ENCODE assay signal across 24 mouse cellular contexts in genomic region chr5:122399871-122400270, GRCm38 (mm10). TPM values are rescaled to one million over a fixed set of nuclear protein-coding genes. Genes with fewer than 3 reads are reported as not detected.
A peak's percentile ranks its signal among the peaks of the same experiment; 100 is the strongest.
DNase-seq lines count a peak whose midpoint lies in the region; ATAC-seq and TF ChIP-seq lines count a peak whose summit lies in the region.
"Had no signal": no experiment of that assay in that cellular context is flagged by ENCODE, and none has a peak within 500 bp of the region (broad histone marks: within the 10 kb centered on the region; RNA-seq: fewer than 3 reads in every experiment).

No protein-coding gene starts in this region.

- peaks cover 6 to 20% of the 10 kb centered on the region in 2 experiments; a peak in 3 of 4 replicates for H3K4me1 ChIP-seq in heart, embryonic 14.5 days (ENCODE audit: control insufficient read depth in 2 of 2, insufficient read depth in 2 of 2, low read length in 2 of 2)
- H3K4me1 ChIP-seq in heart, embryonic 12.5 days (replicated peaks) = peaks cover 31% of the 10 kb centered on the region
- H3K4me1 ChIP-seq in small intestine, adult 2 months (ENCODE audit: control insufficient read depth, insufficient read depth, insufficient read length, low read length) = peaks cover 2% of the 10 kb centered on the region
- H3K4me1 ChIP-seq: limb, embryonic 10.5 days; limb, embryonic 15.5 days had no signal

- no peak for TF ChIP-seq CTCF in gastrocnemius, adult 2 months (IDR thresholded peaks at IDR 0.05)
- TF ChIP-seq CTCF in left cerebral cortex, adult 2 months (IDR thresholded peaks at IDR 0.05) = no peak
- TF ChIP-seq CTCF in small intestine, adult 2 months (IDR thresholded peaks at IDR 0.05; ENCODE audit: extremely low read depth, insufficient read length, insufficient replicate concordance, low read depth, low read length) = no peak

- peaks cover 61% of the 10 kb centered on the region for H3K36me3 ChIP-seq in heart, embryonic 14.5 days (ENCODE audit: control insufficient read depth, insufficient read depth, low read length)
- H3K36me3 ChIP-seq in heart, embryonic 12.5 days = peaks cover 73% of the 10 kb centered on the region
- H3K36me3 ChIP-seq in small intestine, adult 2 months (ENCODE audit: control insufficient read depth, insufficient read depth, low read length) = peaks cover 66% of the 10 kb centered on the region

- DNase-seq in gastrocnemius, adult 2 months = no peak
- DNase-seq in gastrocnemius, postnatal 36 days = no peak
- no peak for DNase-seq in left cerebral cortex, adult 2 months (ENCODE audit: extremely low spot score in 1 of 2, low spot score in 2 of 2)
- no peak for DNase-seq in left cerebral cortex, postnatal 4 days
- DNase-seq: cerebellum, adult 11-12 months; cerebellum, postnatal 10 days; gastrocnemius, postnatal 10 days; thymus, postnatal 14 days had no signal

- no peak for TF ChIP-seq POLR2A in small intestine, adult 2 months (IDR thresholded peaks at IDR 0.05; ENCODE audit: low read depth, low read length)

- H3K9ac ChIP-seq in heart, embryonic 14.5 days (ENCODE audit: low read length) = no peak overlapping the region
- no peak overlapping the region for H3K9ac ChIP-seq in heart, embryonic 12.5 days
- H3K9ac ChIP-seq: hindbrain, embryonic 14.5 days; limb, embryonic 15.5 days; liver, embryonic 14.5 days; lung, embryonic 14.5 days had no signal

- intact Hi-C loops in gastrocnemius, adult 2 months (cut with DNase I) = no loop called here
- intact Hi-C loops in gastrocnemius, postnatal 36 days (cut with DNase I) = loop anchor here (5.0 kb wide), 1 partner anchor 327 kb away; no protein-coding TSS in a partner anchor
- intact Hi-C loops in left cerebral cortex, adult 2 months (cut with DNase I) = loop anchor here (2.0 to 5.0 kb wide), 2 partner anchors 227 to 327 kb away; no protein-coding TSS in a partner anchor
- intact Hi-C loops in left cerebral cortex, postnatal 4 days (cut with DNase I) = no loop called here

- H3K27ac ChIP-seq in gastrocnemius, adult 2 months = peak overlapping the region; percentile 87
- H3K27ac ChIP-seq in heart, embryonic 14.5 days (replicated peaks in 1 of 2; ENCODE audit: control insufficient read depth in 1 of 2, insufficient read depth in 1 of 2, low read depth in 2 of 2, low read length in 2 of 2) = peak overlapping the region; percentile 8 to 10; a peak in 1 of 4 replicates
- H3K27ac ChIP-seq in heart, embryonic 12.5 days (ENCODE audit: poor library complexity, severe bottlenecking) = no peak overlapping the region
- H3K27ac ChIP-seq in left cerebral cortex, adult 2 months = peak overlapping the region; percentile 63; the same call in 1 of the 2 replicates
- H3K27ac ChIP-seq in small intestine, adult 2 months (ENCODE audit: insufficient read depth, low read depth, low read length) = peak overlapping the region; percentile 68
- H3K27ac ChIP-seq: hindbrain, embryonic 14.5 days; limb, embryonic 10.5 days; limb, embryonic 15.5 days; liver, embryonic 14.5 days had no signal

- no peak overlapping the region for H3K4me3 ChIP-seq in gastrocnemius, adult 2 months
- H3K4me3 ChIP-seq in heart, embryonic 14.5 days (ENCODE audit: control insufficient read depth in 1 of 2, insufficient read depth in 1 of 2, low read depth in 1 of 2, low read length in 2 of 2) = no peak overlapping the region
- H3K4me3 ChIP-seq in heart, embryonic 12.5 days = no peak overlapping the region
- no peak overlapping the region for H3K4me3 ChIP-seq in left cerebral cortex, adult 2 months
- no peak overlapping the region for H3K4me3 ChIP-seq in small intestine, adult 2 months (ENCODE audit: low read depth, low read length)
- H3K4me3 ChIP-seq: erythroblast, embryonic 14.5 days; limb, embryonic 10.5 days; limb, embryonic 15.5 days had no signal

- no peak for ATAC-seq in heart, embryonic 14.5 days (ENCODE audit: insufficient number of reproducible peaks, insufficient read depth, low FRiP score, low read depth)
- no peak for ATAC-seq in heart, embryonic 12.5 days (ENCODE audit: insufficient number of reproducible peaks, low FRiP score)
- no peak for ATAC-seq in frontal cortex, adult (ENCODE audit: low TSS enrichment)
- ATAC-seq: forebrain, embryonic 16.5 days; intestine, postnatal 0 days; midbrain, embryonic 16.5 days had no signal

- no peaks in the 10 kb centered on the region for H3K9me3 ChIP-seq in heart, embryonic 14.5 days (ENCODE audit: control insufficient read depth, low read length)
- no peaks in the 10 kb centered on the region for H3K9me3 ChIP-seq in heart, embryonic 12.5 days (replicated peaks)
- H3K9me3 ChIP-seq: G1E; limb, embryonic 10.5 days; limb, embryonic 15.5 days had no signal

- H3K27me3 ChIP-seq in heart, embryonic 14.5 days (ENCODE audit: control insufficient read depth, insufficient read depth, low read length) = no peaks in the 10 kb centered on the region
- H3K27me3 ChIP-seq in heart, embryonic 12.5 days (replicated peaks) = no peaks in the 10 kb centered on the region
- no peaks in the 10 kb centered on the region for H3K27me3 ChIP-seq in small intestine, adult 2 months (ENCODE audit: control insufficient read depth, insufficient read depth, low read length)
- H3K27me3 ChIP-seq: CH12.LX; limb, embryonic 15.5 days had no signal

- 86% methylated on average over 8 of the region's 8 CpGs for WGBS in heart, embryonic 14.5 days
- 89% methylated on average over 8 of the region's 8 CpGs for whole genome bisulfite sequencing in heart, embryonic 12.5 days
- WGBS in small intestine, adult 2 months = 77% methylated on average over 8 of the region's 8 CpGs

- H3K4me2 ChIP-seq in heart, embryonic 14.5 days (ENCODE audit: low read length) = no peak overlapping the region
- H3K4me2 ChIP-seq in heart, embryonic 12.5 days = no peak overlapping the region
- H3K4me2 ChIP-seq: hindbrain, embryonic 14.5 days; limb, embryonic 15.5 days; lung, embryonic 14.5 days; midbrain, embryonic 11.5 days had no signal

RNA-seq across cellular contexts. Expression of gene Arpc3, which starts 8.2 kb away (rescaled TPM):
- 10 to 100 TPM; 45.2 to 62.8 TPM for total RNA-seq in gastrocnemius, adult 2 months (2021)
- total RNA-seq in gastrocnemius, postnatal 36 days (2021) = 10 to 100 TPM; 47.2 to 51.2 TPM
- 37.9 and 46.4 TPM in 2 replicates for polyA plus RNA-seq in heart, embryonic 14.5 days (2014; fragmentation: Nextera tagmentation; extraction: Ambion mirVana)
- polyA plus RNA-seq in heart, embryonic 12.5 days (2016; fragmentation: Nextera tagmentation; extraction: Ambion mirVana) = 105 and 109 TPM in 2 replicates
- total RNA-seq in left cerebral cortex, adult 2 months (2021) = 100 to 1,000 TPM; 200 to 216 TPM
- 100 to 1,000 TPM; 258 to 271 TPM for total RNA-seq in left cerebral cortex, postnatal 4 days (2021)
- polyA plus RNA-seq in small intestine, adult 2 months (2012; rRNA removed) = 46.5 and 105 TPM in 2 replicates

RNA-seq across cellular contexts. Expression of gene Anapc7, which starts 21.6 kb away (rescaled TPM):
- total RNA-seq in gastrocnemius, adult 2 months (2021) = 10 to 100 TPM; 14.3 to 16.8 TPM
- 10 to 100 TPM; 11.3 to 13.2 TPM for total RNA-seq in gastrocnemius, postnatal 36 days (2021)
- polyA plus RNA-seq in heart, embryonic 14.5 days (2014; fragmentation: Nextera tagmentation; extraction: Ambion mirVana) = 19.8 and 22.3 TPM in 2 replicates
- 32.0 and 35.4 TPM in 2 replicates for polyA plus RNA-seq in heart, embryonic 12.5 days (2016; fragmentation: Nextera tagmentation; extraction: Ambion mirVana)
- total RNA-seq in left cerebral cortex, adult 2 months (2021) = 10 to 100 TPM; 28.6 to 29.5 TPM
- 10 to 100 TPM; 41.7 to 45.4 TPM for total RNA-seq in left cerebral cortex, postnatal 4 days (2021)
- polyA plus RNA-seq in small intestine, adult 2 months (2012; rRNA removed) = 9.1 and 17.2 TPM in 2 replicates

RNA-seq across cellular contexts. Expression of gene Fam216a, which starts 27.7 kb away (rescaled TPM):
- total RNA-seq in gastrocnemius, adult 2 months (2021) = 1 to 10 TPM; 4.9 to 5.5 TPM
- total RNA-seq in gastrocnemius, postnatal 36 days (2021) = 1 to 10 TPM; 4.2 to 6.5 TPM
- 55.0 and 64.5 TPM in 2 replicates for polyA plus RNA-seq in heart, embryonic 14.5 days (2014; fragmentation: Nextera tagmentation; extraction: Ambion mirVana)
- polyA plus RNA-seq in heart, embryonic 12.5 days (2016; fragmentation: Nextera tagmentation; extraction: Ambion mirVana) = 59.3 and 64.2 TPM in 2 replicates
- total RNA-seq in left cerebral cortex, adult 2 months (2021) = 10 to 100 TPM; 68.0 to 73.4 TPM
- total RNA-seq in left cerebral cortex, postnatal 4 days (2021) = 10 to 100 TPM; 62.7 to 65.4 TPM
- polyA plus RNA-seq in small intestine, adult 2 months (2012; rRNA removed) = 3.2 and 3.5 TPM in 2 replicates

RNA-seq across cellular contexts. Expression of gene Gpn3, which starts 28.2 kb away (rescaled TPM):
- total RNA-seq in gastrocnemius, adult 2 months (2021) = 10 to 100 TPM; 22.1 to 28.5 TPM
- 10 to 100 TPM; 22.4 to 23.8 TPM for total RNA-seq in gastrocnemius, postnatal 36 days (2021)
- polyA plus RNA-seq in heart, embryonic 14.5 days (2014; fragmentation: Nextera tagmentation; extraction: Ambion mirVana) = 52.3 and 59.5 TPM in 2 replicates
- polyA plus RNA-seq in heart, embryonic 12.5 days (2016; fragmentation: Nextera tagmentation; extraction: Ambion mirVana) = 58.7 and 59.1 TPM in 2 replicates
- 10 to 100 TPM; 24.9 to 27.5 TPM for total RNA-seq in left cerebral cortex, adult 2 months (2021)
- total RNA-seq in left cerebral cortex, postnatal 4 days (2021) = 10 to 100 TPM; 19.9 to 20.6 TPM
- polyA plus RNA-seq in small intestine, adult 2 months (2012; rRNA removed) = 22.4 and 32.6 TPM in 2 replicates

RNA-seq across cellular contexts. Expression of gene Vps29, which starts 45.7 kb away (rescaled TPM):
- total RNA-seq in gastrocnemius, adult 2 months (2021) = 10 to 100 TPM; 35.0 to 46.0 TPM
- total RNA-seq in gastrocnemius, postnatal 36 days (2021) = 10 to 100 TPM; 36.2 to 41.3 TPM
- polyA plus RNA-seq in heart, embryonic 14.5 days (2014; fragmentation: Nextera tagmentation; extraction: Ambion mirVana) = 220 and 249 TPM in 2 replicates
- 219 and 232 TPM in 2 replicates for polyA plus RNA-seq in heart, embryonic 12.5 days (2016; fragmentation: Nextera tagmentation; extraction: Ambion mirVana)
- 100 to 1,000 TPM; 180 to 190 TPM for total RNA-seq in left cerebral cortex, adult 2 months (2021)
- total RNA-seq in left cerebral cortex, postnatal 4 days (2021) = 100 to 1,000 TPM; 202 to 208 TPM
- 31.4 and 36.6 TPM in 2 replicates for polyA plus RNA-seq in small intestine, adult 2 months (2012; rRNA removed)

Comparison
In these comparisons a context has a peak if more than half of its experiments do, and no peak if none do; other contexts are left out.
1. intact Hi-C loops: an anchor here in gastrocnemius, postnatal 36 days (5.0 kb wide) and left cerebral cortex, adult 2 months (2.0 to 5.0 kb wide); none called in gastrocnemius, adult 2 months and left cerebral cortex, postnatal 4 days.
2. RNA of gene Fam216a, which starts 27.7 kb away (total RNA-seq): 68.0 to 73.4 TPM in left cerebral cortex, adult 2 months and 62.7 to 65.4 TPM in left cerebral cortex, postnatal 4 days; 4.2 to 6.5 TPM in gastrocnemius, postnatal 36 days and 4.9 to 5.5 TPM in gastrocnemius, adult 2 months; every median in the first group is over 4 times any median in the second.